Mouse (Mus musculus) embryonic facial prominence, embryonic 15.5 days (tissue): ENCODE results near the gene H2-Ke6. TPM values are rescaled to one million over a fixed set of nuclear protein-coding genes. Genes with fewer than 3 reads are reported as not detected.
"Not testable (repeated sequence)": the region's sequence is repeated elsewhere in the genome, so short reads cannot be mapped to it uniquely, and the experiment has no call there.

Source experiments
- ATAC-seq: fragments of 200-750 bp; cut with Nextera tagmentation; 2 replicates; pipeline ENCODE4 v1.8.0; 2017; ENCODE audit warnings: low read depth, moderate TSS enrichment; ENCODE audit not compliant: insufficient number of reproducible peaks, low FRiP score, low TSS enrichment
- H3K27ac ChIP-seq: fragments of 300-500 bp; sonication (generic); replicated peaks from 2 replicates; pipeline ENCODE4 v1.5.1; 2015; ENCODE audit warnings: mild to moderate bottlenecking, inconsistent platforms
- H3K27me3 ChIP-seq: fragments of 300-500 bp; sonication (generic); 2 replicates; pipeline ENCODE4 v1.6.1; 2015; ENCODE audit warnings: inconsistent platforms
- H3K36me3 ChIP-seq: fragments of 300-500 bp; sonication (generic); 2 replicates; pipeline ENCODE4 v1.6.1; 2015; ENCODE audit warnings: mild to moderate bottlenecking, inconsistent platforms
- H3K4me1 ChIP-seq: fragments of 300-500 bp; sonication (generic); 2 replicates; pipeline ENCODE4 v1.6.1; 2015; ENCODE audit warnings: inconsistent platforms
- H3K4me2 ChIP-seq: fragments of 300-500 bp; sonication (generic); replicated peaks from 2 replicates; pipeline ENCODE4 v1.6.1; 2015; ENCODE audit warnings: mild to moderate bottlenecking, inconsistent platforms
- H3K4me3 ChIP-seq: fragments of 300-500 bp; sonication (generic); replicated peaks from 2 replicates; pipeline ENCODE4 v1.5.1; 2015; ENCODE audit warnings: mild to moderate bottlenecking, inconsistent platforms
- H3K9ac ChIP-seq: fragments of 300-500 bp; sonication (generic); 2 replicates; pipeline ENCODE4 v1.6.1; 2015; ENCODE audit warnings: inconsistent platforms
- H3K9me3 ChIP-seq: fragments of 300-500 bp; sonication (generic); replicated peaks from 2 replicates; pipeline ENCODE4 v1.6.1; 2016; ENCODE audit warnings: inconsistent platforms
- WGBS: fragments of 180-500 bp; shearing (Covaris S2); methylation state at CpG from one replicate; pipeline ENCODE4 v1.1.7; 2015; 5-methylcytosine and 5-hydroxymethylcytosine counted together
- polyA plus RNA-seq: library from polyadenylated mRNA; unstranded; fragments of >200 nt; fragmentation: Nextera tagmentation; extraction: Ambion mirVana; gene quantifications from 2 replicates; pipeline ENCODE4 v1.2.1, GENCODE M21; 2015

Gene H2-Ke6
- polyA plus RNA-seq, 1 experiment from 2014 or later: 54.1 TPM

GRCm38 (mm10) chr17:33994959-33995358 is 32.9 kb downstream of the H2-Ke6 start:
- Histone ChIP-seq H3K4me1 (peaks cover 9% of the 10 kb centered on the region), H3K27ac (no peak overlapping the region)
- WGBS: 84% methylated on average over 8 of the region's 8 CpGs

GRCm38 (mm10) chr17:33991788-33992664 is 35.8 kb downstream of the H2-Ke6 start:
- no peak overlapping the region for H3K4me3 ChIP-seq
- no peaks in the 10 kb centered on the region for H3K9me3 ChIP-seq
- H3K27me3 ChIP-seq: peaks cover 12% of the 10 kb centered on the region; the same call in 1 of the 2 replicates
- no peak overlapping the region for H3K4me2 ChIP-seq
- no peaks in the 10 kb centered on the region for H3K4me1 ChIP-seq
- no peak overlapping the region for H3K27ac ChIP-seq
- no peaks in the 10 kb centered on the region for H3K36me3 ChIP-seq
- no peak for ATAC-seq
- 28% methylated on average over 10 of the region's 10 CpGs for WGBS
- H3K9ac ChIP-seq: no peak overlapping the region

More at GRCm38 (mm10) chr17:33994959-33995358, 32.9 kb downstream of the H2-Ke6 start:
- Histone ChIP-seq H3K9ac (no peak overlapping the region), H3K9me3 (no peaks in the 10 kb centered on the region), H3K27me3 (peaks cover 18% of the 10 kb centered on the region), H3K4me2 (no peak overlapping the region), H3K4me3 (no peak overlapping the region), H3K36me3 (no peaks in the 10 kb centered on the region)
- no peak for ATAC-seq

GRCm38 (mm10) chr17:33982136-33982535 is 45.7 kb downstream of the H2-Ke6 start:
- H3K4me3 ChIP-seq: peak overlapping the region; percentile 57; the same call in 1 of the 2 replicates
- 9% methylated on average over 8 of the region's 8 CpGs for WGBS
- 0 out of 2 replicates have a peak overlapping the region, but pooled peaks have one; percentile 94 for H3K27ac ChIP-seq
- not testable (repeated sequence) for H3K36me3 ChIP-seq, ATAC-seq, H3K9ac ChIP-seq, H3K9me3 ChIP-seq
- peaks cover 27% of the 10 kb centered on the region for H3K4me1 ChIP-seq
- H3K4me2 ChIP-seq: peak overlapping the region; percentile 63
- peaks cover 34% of the 10 kb centered on the region for H3K27me3 ChIP-seq

- H3K4me1 ChIP-seq: peaks cover 27% of the 10 kb centered on the region
- under 1% methylated on average over 27 of the region's 27 CpGs for WGBS
- H3K4me3 ChIP-seq: peak overlapping the region; percentile 57
- H3K36me3 ChIP-seq, H3K9ac ChIP-seq, H3K9me3 ChIP-seq: not testable (repeated sequence)
- peaks cover 42% of the 10 kb centered on the region for H3K27me3 ChIP-seq
- H3K27ac ChIP-seq: peak overlapping the region; percentile 94
- H3K4me2 ChIP-seq: peak overlapping the region; percentile 63
- ATAC-seq: peak; percentile 92
Observed at GRCm38 (mm10) chr17:33981192-33981909, 46.5 kb downstream of the H2-Ke6 start.

GRCm38 (mm10) chr17:33980181-33981035 is 47.5 kb downstream of the H2-Ke6 start:
- no peak overlapping the region for H3K4me3 ChIP-seq
- H3K27me3 ChIP-seq: peaks cover 48% of the 10 kb centered on the region
- peak overlapping the region; percentile 55; the same call in 1 of the 2 replicates for H3K27ac ChIP-seq

GRCm38 (mm10) chr17:33979512-33980050 is 48.3 kb downstream of the H2-Ke6 start:
- no peak overlapping the region for H3K4me3 ChIP-seq
- no peak overlapping the region for H3K4me2 ChIP-seq
- WGBS: 74% methylated on average over 6 of the region's 6 CpGs
- H3K9ac ChIP-seq: no peak overlapping the region
- ATAC-seq: no peak
- H3K4me1 ChIP-seq: peaks cover 27% of the 10 kb centered on the region
- peaks cover 55% of the 10 kb centered on the region for H3K27me3 ChIP-seq
- no peaks in the 10 kb centered on the region for H3K36me3 ChIP-seq
- H3K27ac ChIP-seq: no peak overlapping the region
- H3K9me3 ChIP-seq: no peaks in the 10 kb centered on the region

More at GRCm38 (mm10) chr17:33980181-33981035, 47.5 kb downstream of the H2-Ke6 start:
- Histone ChIP-seq H3K9ac (no peak overlapping the region), H3K4me1 (peaks cover 27% of the 10 kb centered on the region), H3K9me3 (no peaks in the 10 kb centered on the region), H3K36me3 (no peaks in the 10 kb centered on the region), H3K4me2 (peak overlapping the region; percentile 63; the same call in 1 of the 2 replicates)
- WGBS: 73% methylated on average over 19 of the region's 19 CpGs
- ATAC-seq: no peak

DNA sequence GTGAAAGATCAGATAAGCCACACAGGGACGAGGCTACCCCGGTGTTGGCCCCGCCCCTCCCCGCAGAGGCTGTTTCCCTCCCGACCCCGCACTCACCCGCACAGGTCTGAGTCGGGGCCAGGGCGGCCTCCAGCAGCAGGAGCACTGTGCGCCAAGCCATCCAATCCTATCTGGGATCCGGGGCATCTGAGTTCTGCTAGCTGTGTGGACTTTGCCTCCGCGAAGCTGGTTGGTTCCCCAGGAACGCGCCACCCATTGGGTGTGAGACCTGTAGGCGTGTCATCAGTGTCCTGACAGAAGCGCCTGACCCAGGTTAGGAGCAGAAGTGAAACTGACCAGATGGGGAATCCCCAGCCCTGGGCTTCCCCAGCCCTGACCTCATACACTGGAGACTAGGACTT is 49.2 kb downstream of the H2-Ke6 start:
- peaks cover 27% of the 10 kb centered on the region for H3K4me1 ChIP-seq
- H3K4me3 ChIP-seq: peak overlapping the region; percentile 37
- H3K27me3 ChIP-seq: peaks cover 60% of the 10 kb centered on the region
- ATAC-seq: no peak
- no peak overlapping the region for H3K9ac ChIP-seq
- no peak overlapping the region for H3K27ac ChIP-seq
- no peaks in the 10 kb centered on the region for H3K9me3 ChIP-seq
- H3K4me2 ChIP-seq: peak overlapping the region; percentile 59
- no peaks in the 10 kb centered on the region for H3K36me3 ChIP-seq
- 0% methylated on average over 17 of the region's 17 CpGs for WGBS

DNA sequence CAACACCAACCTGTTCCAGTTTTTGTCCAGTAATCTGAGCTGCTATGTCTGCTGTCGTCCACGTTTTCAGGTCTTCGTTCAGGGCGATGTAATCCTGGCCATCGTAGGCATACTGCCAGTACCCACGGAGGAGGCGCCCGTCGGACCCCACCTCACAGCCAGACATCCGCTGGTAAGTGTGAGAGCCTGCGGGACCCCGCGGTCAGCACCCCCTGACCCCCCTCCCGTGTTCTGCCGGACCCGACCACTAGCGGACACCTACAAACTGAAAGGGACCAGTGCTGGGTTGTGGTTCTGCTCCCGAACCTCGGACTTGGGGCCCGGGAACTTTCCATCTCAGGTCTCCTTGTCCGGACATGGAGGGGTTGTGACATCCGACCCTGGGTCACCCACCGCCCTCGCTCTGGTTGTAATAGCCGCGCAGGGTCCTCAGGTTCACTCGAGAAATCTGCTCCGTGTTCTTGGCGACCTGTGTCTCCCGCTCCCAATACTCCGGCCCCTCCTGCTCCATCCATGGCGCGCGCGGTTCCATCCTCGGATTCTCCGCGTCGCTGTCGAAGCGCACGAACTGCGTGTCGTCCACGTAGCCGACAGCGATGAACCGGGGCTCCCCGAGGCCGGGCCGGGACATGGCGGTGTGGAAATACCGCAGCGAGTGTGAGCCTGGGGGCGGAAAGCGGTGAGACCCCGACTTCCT is 49.9 kb downstream of the H2-Ke6 start:
- WGBS: 1% methylated on average over 57 of the region's 57 CpGs
- H3K9ac ChIP-seq: no peak overlapping the region
- no peak for ATAC-seq
- peak overlapping the region; percentile 37 for H3K4me3 ChIP-seq
- H3K36me3 ChIP-seq: no peaks in the 10 kb centered on the region
- H3K27me3 ChIP-seq: peaks cover 60% of the 10 kb centered on the region
- no peak overlapping the region for H3K27ac ChIP-seq
- peaks cover 27% of the 10 kb centered on the region for H3K4me1 ChIP-seq
- peak overlapping the region; percentile 59 for H3K4me2 ChIP-seq
- no peaks in the 10 kb centered on the region for H3K9me3 ChIP-seq
